Mouse (Mus musculus) layer of hippocampus, adult 11-12 months (tissue): ENCODE results near the gene 1810010H24Rik.
A peak's percentile ranks its signal among the peaks of the same experiment; 100 is the strongest.
"Not testable (repeated sequence)": the region's sequence is repeated elsewhere in the genome, so short reads cannot be mapped to it uniquely, and the experiment has no call there.

ENCODE experiments used
- DNase-seq: peaks from one replicate; pipeline ENCODE4 v3.0.0; 2022; ENCODE audit warnings: low spot score

Gene 1810010H24Rik

GRCm38 (mm10) chr11:107025411-107026321, at the start of gene 1810010H24Rik:
Gene 1810010H24Rik, plus strand, starts transcription at chr11:107025681.
- no peak for DNase-seq

- no peak for DNase-seq
These were observed 49.3 kb upstream of the 1810010H24Rik start for GRCm38 (mm10) chr11:106976194-106976593.

- peak; percentile 71 for DNase-seq
These were observed 45.0 kb upstream of the 1810010H24Rik start for GRCm38 (mm10) chr11:106980455-106980854.

GRCm38 (mm10) chr11:106981787-106982186, 43.7 kb upstream of the 1810010H24Rik start:
- peak; percentile 15 for DNase-seq

- no peak for DNase-seq
These were observed 43.1 kb upstream of the 1810010H24Rik start for GRCm38 (mm10) chr11:106982351-106982750.

GRCm38 (mm10) chr11:106985979-106986604, 39.4 kb upstream of the 1810010H24Rik start:
- not testable (repeated sequence) for DNase-seq

GRCm38 (mm10) chr11:106987384-106987783, 38.1 kb upstream of the 1810010H24Rik start:
- DNase-seq = no peak

- DNase-seq = no peak
These were observed 31.0 kb upstream of the 1810010H24Rik start for GRCm38 (mm10) chr11:106994246-106995085.

- not testable (repeated sequence) for DNase-seq
These were observed 29.0 kb upstream of the 1810010H24Rik start for GRCm38 (mm10) chr11:106996492-106996891.

- no peak for DNase-seq
These were observed 27.5 kb upstream of the 1810010H24Rik start for GRCm38 (mm10) chr11:106997976-106998375.

GRCm38 (mm10) chr11:106998651-106999150, 26.8 kb upstream of the 1810010H24Rik start:
- DNase-seq = no peak

- DNase-seq = peak; percentile 89
These were observed 26.1 kb upstream of the 1810010H24Rik start, which contains the start of gene Kpna2 for GRCm38 (mm10) chr11:106999151-106999948. Gene Kpna2, minus strand, starts transcription at chr11:106999541.

- no peak for DNase-seq
These were observed 25.4 kb upstream of the 1810010H24Rik start for GRCm38 (mm10) chr11:106999949-107000513.

- DNase-seq = no peak
These were observed 23.5 kb upstream of the 1810010H24Rik start for GRCm38 (mm10) chr11:107001760-107002675.

GRCm38 (mm10) chr11:107005538-107005937, 19.9 kb upstream of the 1810010H24Rik start:
- no peak for DNase-seq

GRCm38 (mm10) chr11:107010447-107010846, 15.0 kb upstream of the 1810010H24Rik start:
- no peak for DNase-seq

GRCm38 (mm10) chr11:107011171-107011570, 14.3 kb upstream of the 1810010H24Rik start:
- DNase-seq = no peak

- no peak for DNase-seq
These were observed 13.7 kb upstream of the 1810010H24Rik start for GRCm38 (mm10) chr11:107011669-107012323.
